Mouse (Mus musculus) liver, adult 2 months (tissue): ENCODE data around the gene Per1. TPM values are rescaled to one million over a fixed set of nuclear protein-coding genes. Genes with fewer than 3 reads are reported as not detected.
"Not testable (repeated sequence)": the region's sequence is repeated elsewhere in the genome, so short reads cannot be mapped to it uniquely, and the experiment has no call there.

Experiments used
- DNase-seq: peaks from one replicate; pipeline ENCODE4 v3.0.0-alpha.2; 2011; ENCODE audit warnings: low read depth, low spot score; ENCODE audit errors: extremely low read depth
- H3K27ac ChIP-seq: fragments of 200-500 bp; replicated peaks from 2 replicates; pipeline ENCODE4 v1.5.1; 2012; ENCODE audit warnings: low read depth, mild to moderate bottlenecking, control low read depth, inconsistent platforms, low read length; ENCODE audit not compliant: insufficient read depth
- H3K27me3 ChIP-seq: fragments of 200-500 bp; 2 replicates; pipeline ENCODE4 v1.6.1; 2012; ENCODE audit warnings: mild to moderate bottlenecking, moderate library complexity, low read length, inconsistent platforms; ENCODE audit not compliant: control insufficient read depth, insufficient read depth
- H3K36me3 ChIP-seq: fragments of 200-500 bp; 2 replicates; pipeline ENCODE4 v1.6.1; 2012; ENCODE audit warnings: low read length, inconsistent platforms; ENCODE audit not compliant: control insufficient read depth, insufficient read depth
- H3K4me1 ChIP-seq: fragments of 200-500 bp; 2 replicates; pipeline ENCODE4 v1.6.1; 2011; ENCODE audit warnings: low read length; ENCODE audit not compliant: control insufficient read depth, insufficient read depth
- H3K4me3 ChIP-seq: fragments of 200-500 bp; 2 replicates; pipeline ENCODE4 v1.5.1; 2011; ENCODE audit warnings: low read depth, mild to moderate bottlenecking, control low read depth, low read length, moderate library complexity; ENCODE audit not compliant: insufficient read depth
- H3K79me2 ChIP-seq: fragments of 200-500 bp; 2 replicates; pipeline ENCODE4 v1.6.1; 2012; ENCODE audit warnings: inconsistent platforms, mild to moderate bottlenecking, low read length, moderate library complexity; ENCODE audit not compliant: control insufficient read depth, insufficient read depth
- H3K9ac ChIP-seq: fragments of 200-500 bp; 2 replicates; pipeline ENCODE4 v1.6.1; 2012; ENCODE audit warnings: low read depth, mild to moderate bottlenecking, control low read depth, inconsistent platforms, low read length
- CTCF ChIP-seq: fragments of 200-500 bp; IDR thresholded peaks from 2 replicates; pipeline ENCODE4 v1.5.1; 2011; ENCODE audit warnings: low read depth, low read length, control low read depth
- POLR2A ChIP-seq: fragments of 200-500 bp; IDR thresholded peaks from 2 replicates; pipeline ENCODE4 v1.6.1; 2011; ENCODE audit warnings: low read length, control low read depth; ENCODE audit not compliant: insufficient read depth; ENCODE audit errors: extremely low read depth
- WGBS: fragments of 180-500 bp; shearing (Covaris S2); methylation state at CpG from one replicate; pipeline ENCODE4 v1.1.7; 2018; 5-methylcytosine and 5-hydroxymethylcytosine counted together
- polyA plus RNA-seq: library from polyadenylated mRNA; depleted of rRNA; stranded (reverse); fragments of >200 nt; gene quantifications from 2 replicates; pipeline ENCODE4 v1.2.3, GENCODE M21; 2012
- total RNA-seq: library from RNA; depleted of rRNA; stranded (reverse); fragments of >200 nt; gene quantifications from 2 replicates; pipeline ENCODE4 v1.2.3, GENCODE M21; 2014

The Per1 gene
- total and polyA plus RNA-seq, 2 experiments: 4.6 to 8.0 TPM

GRCm38 (mm10) chr11:69092871-69093270 is 2.1 kb upstream of the Per1 start:
- peak; percentile 45 for DNase-seq
- WGBS: 54% methylated on average over 4 of the region's 4 CpGs
- no peak; the same call in 1 of the 2 replicates for TF ChIP-seq CTCF
- no peak for TF ChIP-seq POLR2A
- H3K27me3 ChIP-seq: no peaks in the 10 kb centered on the region
- peaks cover 17% of the 10 kb centered on the region for H3K4me1 ChIP-seq
- peaks cover 2% of the 10 kb centered on the region; the same call in 1 of the 2 replicates for H3K36me3 ChIP-seq
- H3K9ac ChIP-seq: no peak overlapping the region
- H3K4me3 ChIP-seq: no peak overlapping the region
- H3K79me2 ChIP-seq: peaks cover 16% of the 10 kb centered on the region
- no peak overlapping the region; the same call in 1 of the 2 replicates for H3K27ac ChIP-seq

GRCm38 (mm10) chr11:69093856-69094255 is 1.2 kb upstream of the Per1 start:
- not testable (repeated sequence) for H3K36me3 ChIP-seq, H3K27me3 ChIP-seq, H3K4me3 ChIP-seq, DNase-seq, H3K9ac ChIP-seq
- Histone ChIP-seq H3K4me1 (peaks cover 21% of the 10 kb centered on the region), H3K27ac (0 out of 2 replicates have a peak overlapping the region, but pooled peaks have one; percentile 11), H3K79me2 (peaks cover 11% of the 10 kb centered on the region)
- 86% methylated on average over 7 of the region's 7 CpGs for WGBS

GRCm38 (mm10) chr11:69095511-69096231 is 654 bp downstream of the Per1 start:
- peak; percentile 58 for DNase-seq
- H3K4me1 ChIP-seq: peaks cover 18% of the 10 kb centered on the region
- WGBS: under 1% methylated on average over 27 of the region's 27 CpGs
- peaks cover 7% of the 10 kb centered on the region; the same call in 1 of the 2 replicates for H3K79me2 ChIP-seq
- H3K9ac ChIP-seq: peak overlapping the region; percentile 88
- H3K27ac ChIP-seq: peak overlapping the region; percentile 98
- TF ChIP-seq CTCF (no peak), POLR2A (no peak)
- H3K27me3 ChIP-seq: no peaks in the 10 kb centered on the region
- H3K36me3 ChIP-seq: peaks cover 3% of the 10 kb centered on the region; the same call in 1 of the 2 replicates
- peak overlapping the region; percentile 82 for H3K4me3 ChIP-seq

GRCm38 (mm10) chr11:69096360-69096986 is 1.5 kb downstream of the Per1 start:
- H3K27me3 ChIP-seq: no peaks in the 10 kb centered on the region
- H3K9ac ChIP-seq: peak overlapping the region; percentile 51
- peaks cover 11% of the 10 kb centered on the region for H3K36me3 ChIP-seq
- DNase-seq: no peak
- H3K4me3 ChIP-seq: peak overlapping the region; percentile 82
- WGBS: 2% methylated on average over 9 of the region's 9 CpGs
- no peak for TF ChIP-seq POLR2A
- TF ChIP-seq CTCF: no peak
- H3K79me2 ChIP-seq: peaks cover 13% of the 10 kb centered on the region; the same call in 1 of the 2 replicates
- H3K27ac ChIP-seq: peak overlapping the region; percentile 98
- H3K4me1 ChIP-seq: peaks cover 18% of the 10 kb centered on the region

GRCm38 (mm10) chr11:69096987-69097900 is 2.2 kb downstream of the Per1 start:
- Histone ChIP-seq H3K36me3 (peaks cover 18% of the 10 kb centered on the region), H3K9ac (peak overlapping the region; percentile 67), H3K27me3 (no peaks in the 10 kb centered on the region), H3K79me2 (peaks cover 13% of the 10 kb centered on the region; the same call in 1 of the 2 replicates), H3K4me1 (peaks cover 15% of the 10 kb centered on the region), H3K27ac (peak overlapping the region; percentile 98), H3K4me3 (peak overlapping the region; percentile 39)
- TF ChIP-seq POLR2A (peak; percentile 54; the same call in 1 of the 2 replicates), CTCF (0 out of 2 replicates have a peak, but pooled peaks have one; percentile 11)
- DNase-seq: peak; percentile 87
- 1% methylated on average over 29 of the region's 29 CpGs for WGBS
